In the genomic region with DNA sequence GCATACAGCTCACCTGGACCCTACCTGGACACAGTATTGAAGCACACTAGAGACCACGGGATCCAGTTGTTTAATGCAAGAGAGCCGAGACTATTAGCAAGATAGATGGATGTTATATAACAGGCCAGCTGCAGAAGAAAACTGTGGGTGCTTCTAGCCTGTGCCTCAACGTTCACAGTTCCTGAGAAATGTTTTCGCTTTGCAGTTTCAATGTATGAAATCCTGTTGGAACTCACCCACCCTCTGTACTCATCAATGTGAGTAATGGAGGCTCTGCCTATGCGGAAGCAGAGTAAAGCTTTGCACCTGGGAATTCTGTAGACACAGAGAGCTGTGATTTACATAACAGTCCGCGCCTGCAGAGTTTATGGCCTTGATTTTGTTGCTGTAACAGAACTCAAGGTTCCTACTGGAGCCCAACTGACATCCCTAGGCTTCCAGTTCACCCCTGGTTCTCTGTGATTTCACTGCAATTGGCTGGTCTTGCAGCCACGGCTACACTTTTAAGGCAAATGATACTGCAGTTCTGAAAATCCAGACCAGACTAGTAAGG, we compare ENCODE assay signal across 16 mouse cellular contexts.
A peak's percentile ranks its signal among the peaks of the same experiment; 100 is the strongest.
DNase-seq lines count a peak whose midpoint lies in the region; TF ChIP-seq lines count a peak whose summit lies in the region.
"Had no signal": no experiment of that assay in that cellular context is flagged by ENCODE, and none has a peak within 500 bp of the region (broad histone marks: within the 10 kb centered on the region; RNA-seq: fewer than 3 reads in every experiment).

No protein-coding gene starts in this region.

- no peak for TF ChIP-seq CTCF in layer of hippocampus, adult 2 months (conservative IDR thresholded peaks at IDR 0.05)

- no peak overlapping the region for H3K4me3 ChIP-seq in layer of hippocampus, adult 2 months
- H3K4me3 ChIP-seq: heart, embryonic 15.5 days; midbrain, embryonic 13.5 days had no signal

- peak; percentile 18 for DNase-seq in adrenal gland, adult 8-10 months
- no peak for DNase-seq in adrenal gland, postnatal 4 days (ENCODE audit: low spot score in 2 of 2)
- DNase-seq in layer of hippocampus, adult 2 months (ENCODE audit: low spot score in 2 of 2) = no peak
- no peak for DNase-seq in layer of hippocampus, postnatal 25 days (ENCODE audit: extremely low spot score in 1 of 2, low spot score in 1 of 2)
- DNase-seq in right cerebral cortex, postnatal 25 days = peak; percentile 35
- DNase-seq in right cerebral cortex, postnatal 10 days (ENCODE audit: low spot score in 2 of 2) = no peak
- no peak for DNase-seq in retina, postnatal 1 day
- DNase-seq in liver = no peak
- DNase-seq: cerebellum, postnatal 14 days; gastrocnemius, postnatal 36 days; layer of hippocampus, postnatal 36 days; lung, embryonic 14.5 days had no signal

- H3K27ac ChIP-seq in layer of hippocampus, adult 2 months = peak overlapping the region; percentile 84; the same call in 1 of the 2 replicates
- H3K27ac ChIP-seq: heart, embryonic 15.5 days; kidney, postnatal 0 days; macrophage; midbrain, embryonic 13.5 days had no signal

Comparison
In these comparisons a context has a peak if more than half of its experiments do, and no peak if none do; other contexts are left out.
1. DNase-seq: peak in adrenal gland, adult 8-10 months (single experiment) and right cerebral cortex, postnatal 25 days (single experiment); none in adrenal gland, postnatal 4 days (0 of 2), layer of hippocampus, adult 2 months (0 of 2), layer of hippocampus, postnatal 25 days (0 of 2), right cerebral cortex, postnatal 10 days (0 of 2), retina, postnatal 1 day (single experiment) and liver (single experiment).